Mouse (Mus musculus): Measurements from ENCODE around the gene Ppp1r13b. TPM values are rescaled to one million over a fixed set of nuclear protein-coding genes. Genes with fewer than 3 reads are reported as not detected.

Gene Ppp1r13b
- polyA plus RNA-seq, 1 experiment = 20.6 TPM

GRCm38 (mm10) chr12:111928411-111928966, 20.6 kb upstream of the Ppp1r13b start:
- TF ChIP-seq GATA1 (IDR thresholded peaks at IDR 0.05; ENCODE audit: low read length) = no peak

GRCm38 (mm10) chr12:111927338-111927737, 19.4 kb upstream of the Ppp1r13b start:
- TF ChIP-seq GATA1 (IDR thresholded peaks at IDR 0.05; ENCODE audit: low read length) = no peak

GRCm38 (mm10) chr12:111923117-111923516, 15.2 kb upstream of the Ppp1r13b start:
- TF ChIP-seq GATA1 (IDR thresholded peaks at IDR 0.05; ENCODE audit: low read length) = no peak

- no peak for TF ChIP-seq GATA1 (IDR thresholded peaks at IDR 0.05; ENCODE audit: low read length)
These were observed 12.1 kb upstream of the Ppp1r13b start for GRCm38 (mm10) chr12:111920046-111920445.

GRCm38 (mm10) chr12:111916514-111917217, 8.8 kb upstream of the Ppp1r13b start:
- no peak for TF ChIP-seq GATA1 (IDR thresholded peaks at IDR 0.05; ENCODE audit: low read length)

GRCm38 (mm10) chr12:111915781-111916180, 7.9 kb upstream of the Ppp1r13b start:
- TF ChIP-seq GATA1 (IDR thresholded peaks at IDR 0.05; ENCODE audit: low read length) = no peak

- no peak for TF ChIP-seq GATA1 (IDR thresholded peaks at IDR 0.05; ENCODE audit: low read length)
These were observed 6.1 kb upstream of the Ppp1r13b start for GRCm38 (mm10) chr12:111914031-111914430.

- TF ChIP-seq GATA1 (IDR thresholded peaks at IDR 0.05; ENCODE audit: low read length) = no peak
These were observed 4.9 kb upstream of the Ppp1r13b start for GRCm38 (mm10) chr12:111912802-111913201.

- TF ChIP-seq GATA1 (IDR thresholded peaks at IDR 0.05; ENCODE audit: low read length) = no peak
These were observed 3.9 kb upstream of the Ppp1r13b start for GRCm38 (mm10) chr12:111911796-111912195.

- no peak for TF ChIP-seq GATA1 (IDR thresholded peaks at IDR 0.05; ENCODE audit: low read length)
These were observed 3.4 kb upstream of the Ppp1r13b start for GRCm38 (mm10) chr12:111911171-111911760.

- no peak for TF ChIP-seq GATA1 (IDR thresholded peaks at IDR 0.05; ENCODE audit: low read length)
These were observed 1.2 kb upstream of the Ppp1r13b start for GRCm38 (mm10) chr12:111908997-111909550.

GRCm38 (mm10) chr12:111907421-111907891, 454 bp downstream of the Ppp1r13b start:
- TF ChIP-seq GATA1 (IDR thresholded peaks at IDR 0.05; ENCODE audit: low read length) = no peak

GRCm38 (mm10) chr12:111906309-111906875, 1.5 kb downstream of the Ppp1r13b start:
- no peak for TF ChIP-seq GATA1 (IDR thresholded peaks at IDR 0.05; ENCODE audit: low read length)

- TF ChIP-seq GATA1 (IDR thresholded peaks at IDR 0.05; ENCODE audit: low read length) = no peak
These were observed 5.4 kb downstream of the Ppp1r13b start for GRCm38 (mm10) chr12:111902488-111902887.

- TF ChIP-seq GATA1 (IDR thresholded peaks at IDR 0.05; ENCODE audit: low read length) = no peak
These were observed 6.6 kb downstream of the Ppp1r13b start for GRCm38 (mm10) chr12:111901105-111901875.

All from G1E-ER4 (cell line).